Mouse (Mus musculus): Measurements from ENCODE around the gene Pctp.

DNA sequence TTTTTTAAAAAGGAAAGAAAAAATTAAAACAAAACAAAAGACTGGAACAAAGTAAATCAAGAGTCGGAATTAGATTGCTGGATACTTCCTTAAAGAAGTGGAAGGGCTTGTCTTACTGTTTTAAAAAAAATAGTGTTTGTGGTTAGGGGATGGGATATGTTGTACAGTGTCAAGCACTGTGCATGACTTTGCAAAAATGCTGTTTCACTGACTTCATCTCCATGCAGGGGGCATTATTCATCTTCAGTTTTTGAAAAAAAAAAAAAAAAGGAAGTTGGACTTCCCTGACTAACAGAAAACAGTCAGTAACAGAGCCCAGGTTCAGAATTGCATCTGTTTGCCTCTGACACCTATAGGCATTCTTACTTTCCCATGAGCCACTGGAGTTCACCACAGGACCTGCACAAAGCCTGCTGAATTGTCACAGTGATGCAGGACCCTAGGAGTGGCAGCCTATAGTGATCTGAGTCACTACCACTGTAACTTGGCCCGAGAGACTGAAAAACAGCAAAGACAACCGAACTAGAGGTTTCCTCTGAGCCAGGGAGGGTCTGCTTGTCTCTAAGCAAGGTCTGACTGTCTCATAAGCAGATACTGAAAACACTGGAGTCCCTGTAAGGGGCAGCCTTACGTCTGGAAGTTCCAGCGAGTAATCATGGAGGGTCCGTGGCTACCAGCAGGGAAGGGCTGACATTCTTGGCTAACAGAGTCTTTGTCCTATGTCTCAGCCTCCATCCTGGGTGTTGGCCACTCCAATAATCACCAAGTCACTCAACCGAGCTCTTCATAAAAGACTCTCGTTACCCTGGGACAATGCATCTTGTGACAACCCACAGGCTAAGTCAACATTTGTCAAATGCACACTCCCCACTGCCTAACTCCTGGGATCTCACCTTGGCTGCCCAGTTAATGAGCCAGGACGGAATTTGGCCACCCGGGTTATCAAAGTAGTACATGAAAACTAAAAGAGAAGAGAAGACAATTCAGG is 17.2 kb downstream of the Pctp start:
- no peak for TF ChIP-seq CTCF (conservative IDR thresholded peaks at IDR 0.05; ENCODE audit: low read length)
- no peak for TF ChIP-seq POU5F1 (IDR thresholded peaks at IDR 0.05; ENCODE audit: borderline replicate concordance, low read length)
